ENCODE assay signal across 12 mouse cellular contexts in the genomic region with DNA sequence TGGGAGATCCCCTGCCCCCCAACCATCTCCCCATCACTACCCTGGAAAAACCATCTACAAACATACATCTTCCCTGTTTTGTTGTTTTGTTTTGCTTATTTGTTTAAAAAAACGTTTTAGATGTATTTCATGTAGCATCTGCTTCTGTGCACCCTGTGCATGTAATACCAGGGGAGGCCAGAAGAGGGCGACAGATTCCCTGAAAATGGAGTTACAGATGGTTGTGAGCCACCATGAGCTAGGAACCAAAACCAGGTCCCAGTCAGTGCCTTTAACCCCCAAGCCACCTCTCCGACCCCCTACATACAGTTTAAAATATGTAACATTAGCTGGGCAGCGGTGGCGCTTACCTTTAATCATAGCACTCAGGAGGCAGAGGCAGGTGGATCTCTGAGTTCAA. TPM values are rescaled to one million over a fixed set of nuclear protein-coding genes. Genes with fewer than 3 reads are reported as not detected.
A peak's percentile ranks its signal among the peaks of the same experiment; 100 is the strongest.
DNase-seq lines count a peak whose midpoint lies in the region; ATAC-seq and TF ChIP-seq lines count a peak whose summit lies in the region.
"Had no signal": no experiment of that assay in that cellular context is flagged by ENCODE, and none has a peak within 500 bp of the region (broad histone marks: within the 10 kb centered on the region; RNA-seq: fewer than 3 reads in every experiment).

No protein-coding gene starts in this region.

- no peaks in the 10 kb centered on the region for H3K36me3 ChIP-seq in hindbrain, postnatal 0 days (ENCODE audit: insufficient read depth, low read length)
- H3K36me3 ChIP-seq in hindbrain, embryonic 13.5 days = no peaks in the 10 kb centered on the region
- H3K36me3 ChIP-seq in testis, adult 2 months (ENCODE audit: control insufficient read depth, insufficient read depth, low read length) = no peaks in the 10 kb centered on the region
- H3K36me3 ChIP-seq: hindbrain, embryonic 15.5 days; midbrain, embryonic 12.5 days had no signal

- H3K9me3 ChIP-seq in hindbrain, postnatal 0 days (ENCODE audit: low read length) = no peaks in the 10 kb centered on the region
- no peaks in the 10 kb centered on the region for H3K9me3 ChIP-seq in hindbrain, embryonic 13.5 days
- H3K9me3 ChIP-seq: hindbrain, embryonic 15.5 days; midbrain, embryonic 12.5 days had no signal

- H3K4me3 ChIP-seq in hindbrain, postnatal 0 days (ENCODE audit: low read length) = no peak overlapping the region
- no peak overlapping the region for H3K4me3 ChIP-seq in hindbrain, embryonic 13.5 days
- H3K4me3 ChIP-seq in testis, adult 2 months (ENCODE audit: control insufficient read depth, low read depth, low read length) = no peak overlapping the region
- H3K4me3 ChIP-seq: hindbrain, embryonic 15.5 days; midbrain, embryonic 12.5 days had no signal

- H3K9ac ChIP-seq in hindbrain, postnatal 0 days (replicated peaks; ENCODE audit: low read length) = no peak overlapping the region
- no peak overlapping the region for H3K9ac ChIP-seq in hindbrain, embryonic 13.5 days
- H3K9ac ChIP-seq: hindbrain, embryonic 15.5 days; midbrain, embryonic 12.5 days had no signal

- no peak for TF ChIP-seq POLR2A in testis, adult 2 months (IDR thresholded peaks at IDR 0.05; ENCODE audit: control insufficient read depth, low read depth, low read length)
- TF ChIP-seq POLR2A in brain, embryonic 14.5 days (IDR thresholded peaks at IDR 0.05; ENCODE audit: borderline replicate concordance, extremely low read depth, insufficient read depth, insufficient read length, poor library complexity, severe bottlenecking) = no peak

- no peak overlapping the region for H3K27ac ChIP-seq in hindbrain, postnatal 0 days
- H3K27ac ChIP-seq in hindbrain, embryonic 13.5 days = no peak overlapping the region
- H3K27ac ChIP-seq in testis, adult 2 months (ENCODE audit: control insufficient read depth, insufficient read depth, low read depth, low read length) = no peak overlapping the region
- H3K27ac ChIP-seq: hindbrain, embryonic 15.5 days; midbrain, embryonic 12.5 days had no signal

- TF ChIP-seq CTCF in hindbrain, postnatal 0 days (IDR thresholded peaks at IDR 0.05; ENCODE audit: low read depth) = peak; percentile 62
- TF ChIP-seq CTCF in testis, adult 2 months (IDR thresholded peaks at IDR 0.05; ENCODE audit: control insufficient read depth, insufficient read depth, insufficient replicate concordance, low read depth, low read length) = peak; percentile 79; the same call in 1 of the 2 replicates
- peak; percentile 61; the same call in 1 of the 2 replicates for TF ChIP-seq CTCF in brain, embryonic 14.5 days (IDR thresholded peaks at IDR 0.05; ENCODE audit: borderline replicate concordance, extremely low read depth, insufficient read depth, insufficient read length)

- ATAC-seq in hindbrain, postnatal 0 days = no peak
- no peak for ATAC-seq in hindbrain, embryonic 13.5 days (ENCODE audit: low FRiP score)
- ATAC-seq: Patski had no signal

- WGBS in hindbrain, postnatal 0 days = 71% methylated on average over 5 of the region's 5 CpGs
- WGBS in hindbrain, embryonic 13.5 days = 67% methylated on average over 5 of the region's 5 CpGs

- no peaks in the 10 kb centered on the region for H3K27me3 ChIP-seq in hindbrain, postnatal 0 days (ENCODE audit: insufficient read depth, low read length)
- H3K27me3 ChIP-seq in hindbrain, embryonic 13.5 days = no peaks in the 10 kb centered on the region
- no peaks in the 10 kb centered on the region for H3K27me3 ChIP-seq in testis, adult 2 months (ENCODE audit: control insufficient read depth, insufficient read depth, low read length)
- H3K27me3 ChIP-seq: hindbrain, embryonic 15.5 days; Patski had no signal

- H3K4me2 ChIP-seq in hindbrain, postnatal 0 days (ENCODE audit: low read depth, low read length) = no peak overlapping the region
- no peak overlapping the region for H3K4me2 ChIP-seq in hindbrain, embryonic 13.5 days
- H3K4me2 ChIP-seq: hindbrain, embryonic 15.5 days; midbrain, embryonic 12.5 days had no signal

- H3K4me1 ChIP-seq in hindbrain, postnatal 0 days (ENCODE audit: insufficient read depth, low read length) = no peaks in the 10 kb centered on the region
- peaks cover 7% of the 10 kb centered on the region for H3K4me1 ChIP-seq in hindbrain, embryonic 13.5 days (replicated peaks)
- H3K4me1 ChIP-seq in testis, adult 2 months (ENCODE audit: control insufficient read depth, insufficient read depth, low read length) = peaks cover 3% of the 10 kb centered on the region; the same call in 1 of the 2 replicates
- H3K4me1 ChIP-seq: hindbrain, embryonic 15.5 days had no signal

- DNase-seq in hindbrain, postnatal 0 days (ENCODE audit: low spot score) = no peak
- no peak for DNase-seq in testis, postnatal 10 days (ENCODE audit: low spot score)
- no peak for DNase-seq in brain, embryonic 14.5 days (ENCODE audit: low read depth)
- peak; percentile 53 for DNase-seq in testis, postnatal 14 days (ENCODE audit: low spot score)
- DNase-seq in left cerebral cortex, adult 8-10 months (ENCODE audit: low spot score in 2 of 2) = no peak
- DNase-seq in yolk sac, embryonic 10.5 days (ENCODE audit: low spot score) = no peak
- DNase-seq: heart, adult 11 months had no signal

RNA-seq across cellular contexts. Expression of gene Arhgef19, which starts 18.1 kb away (rescaled TPM):
- total RNA-seq in hindbrain, postnatal 0 days (2014; rRNA removed) = 1.2 and 2.3 TPM in 2 replicates
- polyA plus RNA-seq in hindbrain, postnatal 0 days (2015; fragmentation: Nextera tagmentation; extraction: Ambion mirVana) = 1.2 TPM in 2 replicates
- 1.4 TPM in 2 replicates for polyA plus RNA-seq in hindbrain, embryonic 13.5 days (2015; fragmentation: Nextera tagmentation; extraction: Ambion mirVana)
- 0.65 and 1.3 TPM in 2 replicates for polyA plus RNA-seq in testis, adult 2 months (2012; rRNA removed)
- polyA plus RNA-seq in brain, embryonic 14.5 days (2012; rRNA removed) = 1.5 and 2.6 TPM in 2 replicates
- total RNA-seq in left cerebral cortex, adult 8-10 months (2022) = 10 to 100 TPM; 13.7 to 18.3 (median 15.8) TPM

RNA-seq across cellular contexts. Expression of gene Epha2, which starts 43.6 kb away (rescaled TPM):
- total RNA-seq in hindbrain, postnatal 0 days (2014; rRNA removed) = 1.6 and 3.5 TPM in 2 replicates
- polyA plus RNA-seq in hindbrain, postnatal 0 days (2015; fragmentation: Nextera tagmentation; extraction: Ambion mirVana) = 0.44 and 0.46 TPM in 2 replicates
- 1.5 and 1.8 TPM in 2 replicates for polyA plus RNA-seq in hindbrain, embryonic 13.5 days (2015; fragmentation: Nextera tagmentation; extraction: Ambion mirVana)
- 0.75 and 0.83 TPM in 2 replicates for polyA plus RNA-seq in testis, adult 2 months (2012; rRNA removed)
- 4.1 and 6.4 TPM in 2 replicates for polyA plus RNA-seq in brain, embryonic 14.5 days (2012; rRNA removed)
- 1 to 10 TPM in 3 of 4 experiments, under 1 TPM in 1; 0.98 to 1.7 (median 1.2) TPM for total RNA-seq in left cerebral cortex, adult 8-10 months (2022)

RNA-seq across cellular contexts. Expression of gene Rsg1, which starts 43.7 kb away (rescaled TPM):
- 2.4 and 8.7 TPM in 2 replicates for total RNA-seq in hindbrain, postnatal 0 days (2014; rRNA removed)
- polyA plus RNA-seq in hindbrain, postnatal 0 days (2015; fragmentation: Nextera tagmentation; extraction: Ambion mirVana) = 3.9 and 4.3 TPM in 2 replicates
- 8.1 and 8.5 TPM in 2 replicates for polyA plus RNA-seq in hindbrain, embryonic 13.5 days (2015; fragmentation: Nextera tagmentation; extraction: Ambion mirVana)
- 2.3 and 2.9 TPM in 2 replicates for polyA plus RNA-seq in testis, adult 2 months (2012; rRNA removed)
- 5.2 and 5.5 TPM in 2 replicates for polyA plus RNA-seq in brain, embryonic 14.5 days (2012; rRNA removed)
- 1 to 10 TPM; 3.3 to 5.0 (median 4.1) TPM for total RNA-seq in left cerebral cortex, adult 8-10 months (2022)
